Mouse (Mus musculus) 416B (cell line): ENCODE results near the gene Ptbp1.

Source experiments
- DNase-seq: peaks from one replicate; pipeline ENCODE4 v3.0.0; 2011; ENCODE audit warnings: low read depth

The Ptbp1 gene

GRCm38 (mm10) chr10:79834769-79835398 is 19.3 kb upstream of the Ptbp1 start:
- peak; percentile 77 for DNase-seq

- peak; percentile 43 for DNase-seq
These were observed 17.3 kb upstream of the Ptbp1 start for GRCm38 (mm10) chr10:79836918-79837317.

GRCm38 (mm10) chr10:79838151-79838550 is 16.1 kb upstream of the Ptbp1 start:
- DNase-seq = no peak

GRCm38 (mm10) chr10:79840091-79840490 is 14.1 kb upstream of the Ptbp1 start:
- DNase-seq = no peak

- DNase-seq = peak; percentile 87
These were observed 13.3 kb upstream of the Ptbp1 start for GRCm38 (mm10) chr10:79840644-79841551.

- peak; percentile 46 for DNase-seq
These were observed 11.9 kb upstream of the Ptbp1 start for GRCm38 (mm10) chr10:79842322-79842721.

GRCm38 (mm10) chr10:79843476-79843875 is 10.8 kb upstream of the Ptbp1 start:
- no peak for DNase-seq

- DNase-seq = no peak
These were observed 7.7 kb upstream of the Ptbp1 start for GRCm38 (mm10) chr10:79846553-79846952.

GRCm38 (mm10) chr10:79849941-79850628 is 4.1 kb upstream of the Ptbp1 start:
- peak; percentile 53 for DNase-seq

GRCm38 (mm10) chr10:79851653-79852052 is 2.6 kb upstream of the Ptbp1 start:
- no peak for DNase-seq

GRCm38 (mm10) chr10:79852107-79852789 is 2.0 kb upstream of the Ptbp1 start:
- DNase-seq = peak; percentile 50

- peak; percentile 59 for DNase-seq
These were observed 1.4 kb upstream of the Ptbp1 start for GRCm38 (mm10) chr10:79852827-79853226.

- peak; percentile 91 for DNase-seq
These were observed 835 bp upstream of the Ptbp1 start for GRCm38 (mm10) chr10:79853392-79853791.

- peak; percentile 63 for DNase-seq
These were observed 744 bp downstream of the Ptbp1 start for GRCm38 (mm10) chr10:79854801-79855541.

- no peak for DNase-seq
These were observed 1.4 kb downstream of the Ptbp1 start for GRCm38 (mm10) chr10:79855558-79856184.

- DNase-seq = no peak
These were observed 2.1 kb downstream of the Ptbp1 start for GRCm38 (mm10) chr10:79856280-79856679.

GRCm38 (mm10) chr10:79856704-79857451 is 2.7 kb downstream of the Ptbp1 start:
- no peak for DNase-seq

- peak; percentile 95 for DNase-seq
These were observed 3.2 kb downstream of the Ptbp1 start for GRCm38 (mm10) chr10:79857452-79857811.

- DNase-seq = no peak
These were observed 3.7 kb downstream of the Ptbp1 start for GRCm38 (mm10) chr10:79857894-79858293.

GRCm38 (mm10) chr10:79858416-79859074 is 4.3 kb downstream of the Ptbp1 start:
- DNase-seq = no peak
